Mouse (Mus musculus) ovary, postnatal 36 days (tissue): ENCODE measurements at regions not wholly inside any gene's neighbourhood (a gene's known extent, or its start where the extent isn't known, plus 50 kb on each side); places are given as distances from the start of the nearest gene placed in this dataset.
A peak's percentile ranks its signal among the peaks of the same experiment; 100 is the strongest.

ENCODE experiments used
- DNase-seq: peaks from one replicate; pipeline ENCODE4 v3.0.0; 2022; ENCODE audit warnings: low spot score, mixed read lengths

DNA sequence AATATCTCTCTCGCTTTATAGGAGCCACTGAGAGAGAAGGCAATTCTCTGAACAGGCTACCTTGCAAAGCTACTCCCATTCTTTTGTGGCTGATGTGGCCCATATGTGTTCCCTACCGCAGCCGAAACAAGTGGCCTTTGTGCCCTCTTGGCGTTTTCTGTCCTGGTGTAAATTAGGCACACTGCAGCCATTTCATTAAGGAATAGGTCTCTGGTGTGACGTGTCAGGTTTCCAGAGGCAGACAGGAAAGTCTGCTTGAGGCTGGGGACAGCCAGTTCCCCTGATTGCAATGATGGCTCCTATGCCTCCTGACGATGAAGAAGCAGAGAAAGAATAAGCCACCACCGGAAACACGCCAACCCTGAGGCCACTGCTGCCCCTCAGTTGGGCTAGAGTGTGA, 59.3 kb upstream of the Bcor start:
- DNase-seq, result no peak

DNA sequence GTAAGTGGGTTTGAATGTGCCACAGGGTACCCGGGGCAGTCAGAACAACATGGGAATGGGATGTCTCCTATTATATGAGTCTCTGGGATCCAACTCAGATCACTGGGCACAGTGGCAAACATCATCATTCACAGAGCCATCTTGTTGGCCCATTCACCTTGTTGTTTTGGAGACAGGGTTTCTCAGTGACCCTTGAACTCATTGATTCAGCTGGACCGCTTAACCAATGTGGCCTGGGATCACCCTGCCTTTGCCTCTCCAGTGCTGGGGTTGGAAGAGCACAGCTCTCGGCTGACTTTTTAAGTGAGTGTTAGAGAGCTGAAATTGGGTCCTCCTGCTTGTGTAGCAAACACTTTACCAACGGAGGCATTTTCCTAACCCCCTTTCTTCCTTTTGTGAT, 64.2 kb upstream of the Bcor start:
- DNase-seq, result no peak

GRCm38 (mm10) chrX:12225116-12225891, 65.1 kb upstream of the Bcor start:
- no peak for DNase-seq

- no peak for DNase-seq
Measured at GRCm38 (mm10) chrX:12225892-12226206, 65.7 kb upstream of the Bcor start.

DNA sequence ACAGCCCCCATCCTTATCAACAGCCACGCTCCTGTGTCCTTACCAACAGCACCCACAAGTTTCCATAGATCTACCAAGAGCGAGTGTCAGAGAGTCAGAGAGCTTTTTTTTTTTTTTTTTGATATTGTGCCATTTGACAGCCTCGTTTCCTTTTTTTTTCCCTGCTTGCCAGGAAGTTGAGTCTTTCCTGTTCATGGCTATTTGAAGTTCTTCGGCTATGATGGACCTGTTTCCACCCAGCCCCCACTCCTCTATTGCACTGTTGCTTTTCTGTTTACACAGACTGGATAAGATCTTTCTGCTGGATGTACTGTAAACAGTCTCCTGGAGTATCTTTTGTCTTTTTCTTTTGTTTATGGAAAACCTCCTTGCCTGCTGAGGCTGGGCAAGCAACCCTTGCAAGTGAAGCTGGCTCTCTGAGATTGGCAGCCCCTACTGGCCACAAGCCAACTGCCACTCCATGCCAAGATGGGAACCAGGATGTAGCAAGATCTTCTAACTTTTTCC, 80.4 kb upstream of the Bcor start:
- peak; percentile 30 for DNase-seq

GRCm38 (mm10) chrX:12241751-12242150, 81.6 kb upstream of the Bcor start:
- DNase-seq, result no peak

- no peak for DNase-seq
Measured at GRCm38 (mm10) chrX:12249071-12249470, 88.9 kb upstream of the Bcor start.

- DNase-seq, result no peak
Measured at GRCm38 (mm10) chrX:12249911-12250310, 89.8 kb upstream of the Bcor start.

- DNase-seq, result peak; percentile 60
Measured at GRCm38 (mm10) chrX:12251853-12252679, 91.9 kb upstream of the Bcor start.

GRCm38 (mm10) chrX:12252680-12253021, 92.5 kb upstream of the Bcor start:
- no peak for DNase-seq

DNA sequence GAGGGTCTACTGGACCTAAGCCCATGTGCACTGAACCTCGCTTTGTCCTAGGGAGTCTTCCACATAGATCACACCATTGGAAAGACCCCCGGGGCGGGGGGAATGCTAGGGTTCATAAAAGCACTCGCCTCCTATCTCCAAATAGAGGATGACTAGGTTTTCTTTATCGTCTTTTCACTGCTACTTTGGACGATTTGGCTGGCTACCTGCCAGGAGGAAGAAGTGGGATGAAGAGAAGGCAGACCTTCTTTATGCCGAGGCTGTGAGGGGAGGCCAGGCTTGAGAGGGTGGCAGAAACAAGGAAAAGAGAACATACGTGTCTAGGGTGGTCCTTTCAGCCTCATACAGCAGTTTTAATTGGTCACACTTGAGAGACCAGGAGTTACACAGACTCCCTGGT, 96.6 kb upstream of the Bcor start:
- DNase-seq, result no peak

- no peak for DNase-seq
Measured at GRCm38 (mm10) chrX:12263834-12264233, 103.7 kb upstream of the Bcor start.

DNA sequence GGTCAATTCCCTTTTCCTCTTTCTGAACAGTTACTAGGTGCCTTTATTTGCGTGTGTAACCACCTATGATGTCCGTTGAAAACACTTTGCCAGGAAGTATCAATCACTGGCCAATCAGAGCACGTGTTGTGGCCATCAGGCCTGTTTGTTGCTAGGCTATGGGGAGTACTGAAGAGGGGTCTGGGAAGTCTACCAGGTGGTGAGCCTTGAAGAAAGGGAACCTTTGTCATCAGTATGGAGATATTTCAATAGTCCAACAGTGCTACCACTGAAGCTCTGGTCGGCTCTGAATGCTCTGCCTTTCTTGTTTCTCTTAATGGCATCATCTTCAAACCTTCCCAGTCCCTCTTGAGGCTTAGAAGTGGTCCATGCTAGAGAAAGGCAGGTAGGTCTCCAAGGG, 124.6 kb upstream of the Bcor start:
- no peak for DNase-seq

GRCm38 (mm10) chrX:12285141-12285540, 125.0 kb upstream of the Bcor start:
- DNase-seq, result no peak

GRCm38 (mm10) chrX:12285976-12286909, 126.1 kb upstream of the Bcor start:
- no peak for DNase-seq

DNA sequence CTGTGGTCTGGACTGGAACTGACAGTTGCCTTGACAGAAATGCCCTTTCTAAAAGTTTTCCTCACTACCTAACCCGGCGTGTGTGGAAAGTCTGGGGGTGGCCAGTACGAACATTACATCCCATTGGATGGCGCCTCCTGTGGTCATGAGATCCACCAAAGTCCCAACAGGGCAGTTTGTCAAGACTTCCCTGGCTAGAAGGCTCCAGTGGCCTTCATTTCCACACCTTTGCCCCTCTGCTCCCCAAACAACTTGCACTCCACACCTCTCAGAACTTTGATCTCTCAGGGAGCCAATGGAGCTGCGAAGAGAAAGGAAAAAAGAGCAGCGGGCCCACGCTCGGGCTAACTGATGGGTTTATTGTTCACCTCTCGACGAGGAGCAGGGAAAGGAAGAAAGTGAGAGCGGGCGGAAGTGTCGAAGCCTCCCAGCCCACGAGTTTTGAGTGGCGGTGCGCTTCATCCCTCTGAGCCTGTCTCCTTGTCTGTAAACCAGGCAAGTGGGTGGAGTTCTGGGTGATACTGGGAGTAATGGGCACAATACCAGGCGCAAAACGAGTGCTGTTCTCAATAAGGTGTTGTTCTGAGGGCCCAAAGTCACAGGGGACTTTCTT, 126.9 kb upstream of the Bcor start:
- no peak for DNase-seq

DNA sequence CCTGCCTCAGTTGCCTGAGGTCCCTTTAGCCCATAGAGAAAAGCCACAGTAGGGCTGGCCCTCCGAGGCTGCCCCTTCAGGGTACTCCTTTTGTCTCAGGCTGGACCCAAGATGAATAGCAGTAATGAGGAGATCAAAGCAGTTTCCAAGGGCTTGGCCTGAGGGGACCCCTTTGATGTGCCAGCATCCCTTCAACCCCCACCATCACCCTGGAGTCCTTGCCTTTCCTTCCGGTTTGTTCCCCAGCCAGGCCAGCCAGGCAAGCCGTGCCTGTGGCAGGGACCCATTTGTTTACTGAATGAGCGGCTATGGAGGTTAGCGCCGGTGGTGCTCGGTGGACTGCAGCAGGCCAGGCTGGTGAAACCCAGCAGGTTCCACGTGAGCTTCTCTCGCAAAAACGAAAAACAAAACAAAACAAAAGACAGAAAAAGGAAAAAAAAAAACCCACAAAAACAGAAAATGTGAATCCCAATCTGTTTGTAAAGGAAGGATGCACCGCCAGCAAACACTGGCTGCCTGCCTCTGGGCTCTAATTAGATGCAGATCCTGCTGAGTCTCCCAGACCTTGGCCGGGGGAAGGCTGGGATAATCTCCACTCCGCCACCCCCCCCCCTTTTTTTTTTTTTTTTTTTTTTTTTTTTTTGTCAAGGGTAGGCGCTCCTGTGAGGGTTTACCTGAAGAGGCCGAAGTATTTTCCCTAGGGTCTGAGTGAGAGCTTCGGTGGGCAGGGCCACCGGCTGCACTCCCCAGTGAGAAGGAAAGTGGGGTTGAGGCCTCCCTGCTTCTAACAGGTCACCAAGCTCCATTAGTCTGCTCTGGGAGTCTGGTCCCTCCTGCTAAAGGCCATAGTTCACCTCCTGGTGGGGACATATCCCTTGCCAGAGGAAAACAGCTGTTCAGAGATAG, 127.8 kb upstream of the Bcor start:
- no peak for DNase-seq

DNA sequence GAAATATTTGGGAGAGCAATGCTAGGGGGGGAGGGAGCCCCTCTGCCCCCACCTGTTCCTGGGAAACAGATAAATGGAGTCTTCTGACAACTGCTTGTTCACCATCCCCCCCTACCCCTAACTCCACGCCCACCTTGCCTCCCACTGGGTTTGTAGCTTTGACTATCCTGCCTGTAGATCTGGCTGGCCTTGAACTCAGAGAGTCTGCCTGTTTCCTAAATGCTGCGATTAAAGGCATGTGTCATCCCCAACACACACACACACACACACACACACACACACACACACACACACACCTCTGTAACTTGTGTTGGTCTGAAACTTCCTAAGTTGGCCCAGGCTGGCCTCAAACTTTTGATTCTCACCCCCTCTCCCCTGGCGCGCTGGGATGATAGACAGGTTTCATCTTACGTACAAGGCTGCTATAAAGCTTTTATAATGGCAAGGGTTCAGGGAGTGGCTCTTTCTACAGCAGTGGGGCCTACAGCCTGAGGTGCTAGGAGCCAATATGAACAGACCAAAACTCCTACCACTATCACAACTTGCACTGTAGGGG, 128.5 kb upstream of the Bcor start:
- no peak for DNase-seq

DNA sequence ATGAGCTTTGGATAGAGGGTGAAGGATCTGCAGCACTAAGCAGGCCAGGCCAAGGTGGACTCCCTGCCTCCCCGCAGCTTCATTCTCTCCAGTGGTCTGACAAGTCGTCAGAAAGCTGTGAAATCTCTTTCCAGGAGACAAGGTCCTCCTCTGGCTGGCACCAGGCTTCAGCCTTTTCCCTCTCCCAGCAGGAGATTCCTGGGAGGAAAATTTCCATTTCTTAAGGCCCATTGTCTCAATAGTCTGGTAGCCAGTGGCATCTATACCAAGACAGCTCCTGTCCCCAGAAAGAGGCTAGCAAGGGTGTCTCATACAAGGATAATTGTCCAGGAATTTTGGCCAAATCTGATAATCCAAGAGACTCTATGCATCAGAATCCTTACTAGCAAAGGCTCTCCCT, 133.0 kb upstream of the Bcor start:
- no peak for DNase-seq

DNA sequence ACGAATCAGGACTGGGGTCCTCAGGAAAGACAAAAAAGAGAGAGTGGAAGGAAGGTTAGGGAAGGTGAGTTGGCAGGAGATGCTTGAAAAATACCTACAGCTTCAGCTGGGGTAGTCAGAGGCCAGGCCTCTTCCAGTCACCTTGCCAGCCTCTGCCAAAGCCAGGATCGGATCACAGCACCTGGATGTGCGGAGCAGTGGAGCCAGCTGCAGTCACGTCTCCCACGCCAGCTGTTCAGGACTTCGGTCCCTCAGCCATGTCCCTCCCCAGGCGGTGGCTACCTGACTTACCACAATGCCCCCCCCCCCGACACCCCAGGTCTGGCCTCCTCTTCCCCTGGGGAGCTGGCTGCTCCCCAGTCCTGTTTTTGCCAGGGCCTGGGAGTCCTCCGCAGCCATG, 134.3 kb upstream of the Bcor start:
- DNase-seq, result no peak

- no peak for DNase-seq
Measured at GRCm38 (mm10) chrX:12294941-12295340, 134.8 kb upstream of the Bcor start.
